22 mouse cellular contexts compared by ENCODE assay signal in the genomic region with DNA sequence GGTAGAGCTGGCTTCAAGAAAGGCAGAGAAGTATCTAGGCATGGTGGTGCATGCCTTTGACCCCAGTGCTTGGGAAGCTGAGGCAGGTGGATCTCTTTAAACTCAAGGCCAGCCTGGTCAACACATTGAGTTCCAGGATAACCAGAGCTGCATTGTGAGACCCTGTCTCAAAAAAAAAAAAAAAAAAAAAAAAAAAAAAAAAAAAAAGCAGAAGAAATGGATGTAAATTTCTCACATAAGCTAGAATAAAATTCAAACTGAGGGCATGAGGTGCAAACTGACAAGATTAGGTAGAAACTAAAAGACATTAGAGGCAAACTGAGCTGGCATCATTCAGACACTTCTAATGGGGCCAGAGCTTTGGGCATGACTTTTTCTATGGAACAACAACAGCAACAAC. TPM values are rescaled to one million over a fixed set of nuclear protein-coding genes. Genes with fewer than 3 reads are reported as not detected.
DNase-seq lines count a peak whose midpoint lies in the region; ATAC-seq and TF ChIP-seq lines count a peak whose summit lies in the region.
"Had no signal": no experiment of that assay in that cellular context is flagged by ENCODE, and none has a peak within 500 bp of the region (broad histone marks: within the 10 kb centered on the region; RNA-seq: fewer than 3 reads in every experiment).

No protein-coding gene starts in this region.

- TF ChIP-seq EP300 in MEL (IDR thresholded peaks at IDR 0.05; ENCODE audit: low read depth in 1 of 2, low read length in 2 of 2) = no peak

- DNase-seq in ES-E14 (ENCODE audit: low read depth, low spot score) (no peak), MEL (ENCODE audit: low read depth, low spot score) (no peak)
- no peak for DNase-seq in layer of hippocampus, postnatal 14 days (ENCODE audit: low spot score in 2 of 2)
- DNase-seq: adrenal gland, adult 2 months; adrenal gland, adult 8-10 months; adrenal gland, postnatal 10 days; adrenal gland, postnatal 14 days; adrenal gland, postnatal 25 days; adrenal gland, postnatal 36 days; B cell, adult 2 months; cerebellum, adult 11 months; cerebellum, adult 11-12 months; cerebellum, adult 18-20 months; cerebellum, adult 2 months; cerebellum, adult 8-10 months had no signal

- no peak for TF ChIP-seq RAD21 in MEL (IDR thresholded peaks at IDR 0.05; ENCODE audit: low read depth, low read length)

- H3K4me2 ChIP-seq in midbrain, embryonic 16.5 days (ENCODE audit: low read length) = no peak overlapping the region

- H3K36me3 ChIP-seq in ES-E14 (ENCODE audit: control insufficient read depth, insufficient read depth, low read length, poor library complexity, severe bottlenecking) (no peaks in the 10 kb centered on the region), MEL (ENCODE audit: control insufficient read depth in 1 of 2, insufficient read depth in 2 of 2, low read length in 2 of 2) (peaks cover 0 to 3% of the 10 kb centered on the region in 2 experiments; a peak in 2 of 4 replicates)
- no peaks in the 10 kb centered on the region for H3K36me3 ChIP-seq in midbrain, embryonic 16.5 days (ENCODE audit: control insufficient read depth, insufficient read depth, low read length)
- H3K36me3 ChIP-seq: G1E had no signal

- ATAC-seq in midbrain, embryonic 16.5 days = no peak
- ATAC-seq: activated CD4-positive, CD25-positive, alpha-beta regulatory T cell, adult 4 months; CD4-positive, CD25-positive, alpha-beta regulatory T cell, adult 4 months; Patski had no signal

- no peak overlapping the region for H3K9ac ChIP-seq in ES-E14 (ENCODE audit: insufficient read depth, low read depth, low read length, poor library complexity, severe bottlenecking)
- no peak overlapping the region for H3K9ac ChIP-seq in MEL (ENCODE audit: control insufficient read depth, low read depth, low read length, poor library complexity, severe bottlenecking)
- no peak overlapping the region for H3K9ac ChIP-seq in midbrain, embryonic 16.5 days (ENCODE audit: low read depth, low read length)

- no peaks in the 10 kb centered on the region for H3K27me3 ChIP-seq in MEL (ENCODE audit: control insufficient read depth in 1 of 2, insufficient read depth in 2 of 2, low read length in 2 of 2)
- H3K27me3 ChIP-seq in midbrain, embryonic 16.5 days (ENCODE audit: control insufficient read depth, insufficient read depth, low read depth, low read length) = no peaks in the 10 kb centered on the region
- H3K27me3 ChIP-seq: CH12.LX, Patski had no signal

- H3K4me1 ChIP-seq in ES-E14 (ENCODE audit: control insufficient read depth in 2 of 2, insufficient read depth in 2 of 2, low read length in 2 of 2, poor library complexity in 1 of 2) (no peaks in the 10 kb centered on the region), MEL (ENCODE audit: control insufficient read depth in 1 of 2, insufficient read depth in 2 of 2, low read length in 2 of 2) (peaks cover 3 to 11% of the 10 kb centered on the region in 2 experiments; a peak in 3 of 4 replicates)
- no peaks in the 10 kb centered on the region for H3K4me1 ChIP-seq in midbrain, embryonic 16.5 days (ENCODE audit: control insufficient read depth, insufficient read depth, low read length)

- no peak overlapping the region for H3K27ac ChIP-seq in ES-E14 (ENCODE audit: insufficient read depth, low read depth, low read length, poor library complexity, severe bottlenecking)
- H3K27ac ChIP-seq in MEL (ENCODE audit: control insufficient read depth, low read depth, low read length) = no peak overlapping the region
- H3K27ac ChIP-seq in midbrain, embryonic 16.5 days (ENCODE audit: low read length) = no peak overlapping the region

- TF ChIP-seq POLR2A in MEL (IDR thresholded peaks at IDR 0.05; ENCODE audit: control insufficient read depth in 1 of 2, insufficient read depth in 1 of 2, low read depth in 1 of 2, low read length in 2 of 2, poor library complexity in 1 of 2) = no peak

- no peak overlapping the region for H3K4me3 ChIP-seq in ES-E14 (ENCODE audit: insufficient read depth in 1 of 2, low read depth in 1 of 2, low read length in 2 of 2, poor library complexity in 1 of 2, severe bottlenecking in 1 of 2)
- no peak overlapping the region for H3K4me3 ChIP-seq in MEL (ENCODE audit: control insufficient read depth in 1 of 2, insufficient read depth in 1 of 2, low read depth in 2 of 2, low read length in 2 of 2)
- no peak overlapping the region for H3K4me3 ChIP-seq in midbrain, embryonic 16.5 days (ENCODE audit: low read depth, low read length)

- no peaks in the 10 kb centered on the region for H3K79me2 ChIP-seq in MEL (ENCODE audit: control insufficient read depth, insufficient read depth, low read length, poor library complexity)

- in situ Hi-C loops in ES-E14 (cut with MboI; ENCODE audit: low sequenced_read_pairs in 2 of 2, unreplicated experiment in 2 of 2) = no loop called here

- TF ChIP-seq CTCF in MEL (IDR thresholded peaks at IDR 0.05 in 2 of 3, conservative IDR thresholded peaks at IDR 0.05 in 1 of 3; ENCODE audit: control insufficient read depth in 1 of 3, insufficient read depth in 1 of 3, low read depth in 2 of 3, low read length in 3 of 3, poor library complexity in 1 of 3, severe bottlenecking in 1 of 3) = no peak

- H3K9me3 ChIP-seq in ES-E14 (ENCODE audit: control insufficient read depth, insufficient read depth, low read depth, low read length) (no peaks in the 10 kb centered on the region), MEL (replicated peaks; ENCODE audit: insufficient read depth, low read length) (no peaks in the 10 kb centered on the region)
- no peaks in the 10 kb centered on the region for H3K9me3 ChIP-seq in midbrain, embryonic 16.5 days (replicated peaks; ENCODE audit: control insufficient read depth, low read length, poor library complexity, severe bottlenecking)
- H3K9me3 ChIP-seq: G1E had no signal

TF ChIP-seq in ES-E14, 5 proteins besides CTCF, POLR2A, EP300 and RAD21:
- 0 out of 2 replicates have a peak, but pooled peaks have one; percentile 51 for TF ChIP-seq ZNF384 (IDR thresholded peaks at IDR 0.05; ENCODE audit: low read depth, low read length)
- TF ChIP-seq HCFC1 (IDR thresholded peaks at IDR 0.05; ENCODE audit: borderline replicate concordance, insufficient read depth, low read length) = no peak
- no peak for TF ChIP-seq MAFK (IDR thresholded peaks at IDR 0.05; ENCODE audit: insufficient read depth, low read depth, low read length)
- no peak for TF ChIP-seq CHD2 (IDR thresholded peaks at IDR 0.05; ENCODE audit: low read depth, low read length)
- no peak for TF ChIP-seq ZC3H11A (IDR thresholded peaks at IDR 0.05; ENCODE audit: borderline replicate concordance, low read depth, low read length)

TF ChIP-seq in MEL, 35 proteins besides CTCF, POLR2A, EP300 and RAD21:
- no peak for TF ChIP-seq MYB (IDR thresholded peaks at IDR 0.05; ENCODE audit: low read depth, low read length)
- peak; percentile 52; the same call in 1 of the 2 replicates for TF ChIP-seq ZNF384 (IDR thresholded peaks at IDR 0.05; ENCODE audit: low read depth, low read length)
TF ChIP-seq in MEL: peak in this region for 1.

RNA-seq across cellular contexts. Expression of a gene that starts 20.8 kb away (rescaled TPM):
- total RNA-seq in ES-E14 (2012; rRNA removed) (0.40 TPM in 1 of 2 replicates, not detected in the other), MEL (2012; rRNA removed) (0.36 and 0.42 TPM in 2 replicates)
- 1 to 10 TPM in 1 of 2 experiments, not detected in 1; 1.5 TPM for polyA plus RNA-seq in MEL (2012; ENCODE audit: insufficient read depth in 1 of 2, insufficient read length in 2 of 2, low read depth in 1 of 2, low replicate concordance in 2 of 2, missing spikeins in 1 of 2)
- 1 to 10 TPM; 3.5 to 3.8 TPM for total RNA-seq in layer of hippocampus, postnatal 14 days (2021)
- 1.3 and 2.5 TPM in 2 replicates for polyA plus RNA-seq in midbrain, embryonic 16.5 days (2015; fragmentation: Nextera tagmentation; extraction: Ambion mirVana)
- polyA plus RNA-seq: activated CD4-positive, CD25-positive, alpha-beta regulatory T cell, adult 4 months; C2C12; CD4-positive, CD25-positive, alpha-beta regulatory T cell, adult 4 months had no signal

RNA-seq across cellular contexts. Expression of a gene that starts 50.1 kb away (rescaled TPM):
- total RNA-seq in ES-E14 (2012; rRNA removed) = 0.94 and 1.3 TPM in 2 replicates
- 3.1 and 3.2 TPM in 2 replicates for total RNA-seq in MEL (2012; rRNA removed)
- polyA plus RNA-seq in MEL (2012; ENCODE audit: insufficient read depth in 1 of 2, insufficient read length in 2 of 2, low read depth in 1 of 2, low replicate concordance in 2 of 2, missing spikeins in 1 of 2) = 1 to 10 TPM in 1 of 2 experiments, not detected in 1; 5.7 TPM
- 1 to 10 TPM; 1.6 to 2.0 TPM for total RNA-seq in layer of hippocampus, postnatal 14 days (2021)
- polyA plus RNA-seq in midbrain, embryonic 16.5 days (2015; fragmentation: Nextera tagmentation; extraction: Ambion mirVana) = 0.21 and 0.24 TPM in 2 replicates
